ENCODE assay signal across 21 mouse cellular contexts in the genomic region with DNA sequence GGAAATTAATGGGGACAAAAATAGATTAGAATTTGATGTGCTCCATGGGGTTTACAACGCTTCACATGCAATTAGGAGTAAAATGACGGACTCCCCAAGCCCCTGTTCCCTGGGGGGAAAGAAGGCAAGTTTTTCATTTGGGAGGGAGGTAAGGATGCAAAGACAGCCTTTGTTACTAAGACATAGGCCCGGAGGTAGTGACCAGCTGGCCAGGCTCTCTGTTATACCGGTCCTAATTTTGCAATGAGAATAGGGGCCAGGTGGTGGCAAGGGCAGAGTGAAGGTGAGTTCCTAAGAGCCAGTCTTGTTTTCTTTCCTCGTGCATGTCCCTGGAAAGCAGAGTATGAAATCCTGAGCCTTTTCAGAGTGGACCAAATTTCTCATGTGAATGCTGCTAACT.
DNase-seq lines count a peak whose midpoint lies in the region; ATAC-seq and TF ChIP-seq lines count a peak whose summit lies in the region.
"Had no signal": no experiment of that assay in that cellular context is flagged by ENCODE, and none has a peak within 500 bp of the region (broad histone marks: within the 10 kb centered on the region; RNA-seq: fewer than 3 reads in every experiment).

No protein-coding gene starts in this region.

- H3K36me3 ChIP-seq in hindbrain, embryonic 11.5 days (ENCODE audit: control insufficient read depth, insufficient read depth, low read length): no peaks in the 10 kb centered on the region
- H3K36me3 ChIP-seq in hindbrain, embryonic 14.5 days (replicated peaks; ENCODE audit: control insufficient read depth, insufficient read depth): no peaks in the 10 kb centered on the region
- no peaks in the 10 kb centered on the region for H3K36me3 ChIP-seq in lung, postnatal 0 days (ENCODE audit: insufficient read depth, low read length)
- H3K36me3 ChIP-seq: embryonic facial prominence, embryonic 13.5 days; heart, embryonic 10.5 days; limb, embryonic 12.5 days had no signal

- no peak overlapping the region for H3K9ac ChIP-seq in hindbrain, embryonic 11.5 days (ENCODE audit: low read depth, low read length)
- no peak overlapping the region for H3K9ac ChIP-seq in hindbrain, embryonic 14.5 days
- no peak overlapping the region for H3K9ac ChIP-seq in lung, postnatal 0 days (replicated peaks; ENCODE audit: low read depth)
- H3K9ac ChIP-seq: embryonic facial prominence, embryonic 13.5 days; forebrain, embryonic 13.5 days; limb, embryonic 12.5 days; liver, postnatal 0 days had no signal

- WGBS in hindbrain, embryonic 11.5 days: 40% methylated on average over 5 of the region's 5 CpGs
- 35% methylated on average over 5 of the region's 5 CpGs for WGBS in hindbrain, embryonic 14.5 days
- WGBS in lung, postnatal 0 days: 69% methylated on average over 5 of the region's 5 CpGs

- no peak for TF ChIP-seq CTCF in lung, postnatal 0 days (IDR thresholded peaks at IDR 0.05)

- H3K4me3 ChIP-seq in hindbrain, embryonic 11.5 days (ENCODE audit: low read depth, low read length): no peak overlapping the region
- no peak overlapping the region for H3K4me3 ChIP-seq in hindbrain, embryonic 14.5 days (replicated peaks; ENCODE audit: low read length)
- no peak overlapping the region for H3K4me3 ChIP-seq in lung, postnatal 0 days (ENCODE audit: low read depth, low read length)
- H3K4me3 ChIP-seq: embryonic facial prominence, embryonic 13.5 days; erythroblast, embryonic 14.5 days; forebrain, embryonic 13.5 days; gastrocnemius, adult 2 months; heart, embryonic 10.5 days; limb, embryonic 12.5 days had no signal

- peak; percentile 4 to 5 for DNase-seq in cerebellum, adult 18-20 months
- DNase-seq in cerebellum, adult 11 months: no peak
- no peak for DNase-seq in hindbrain, embryonic 11.5 days (ENCODE audit: low spot score)
- no peak for DNase-seq in hindbrain, embryonic 14.5 days (ENCODE audit: low spot score)
- DNase-seq in lung, postnatal 0 days (ENCODE audit: low spot score): no peak
- no peak for DNase-seq in lung, postnatal 25 days (ENCODE audit: low spot score)
- DNase-seq in R1 (ENCODE audit: low read depth, low spot score): peak; percentile 10
- DNase-seq: adrenal gland, postnatal 36 days; gastrocnemius, adult 2 months; kidney, adult 18-20 months; kidney, postnatal 4 days; liver, postnatal 0 days; thymus, adult 18-20 months; thymus, postnatal 36 days had no signal

- no peaks in the 10 kb centered on the region for H3K27me3 ChIP-seq in hindbrain, embryonic 11.5 days (ENCODE audit: control insufficient read depth, insufficient read depth, low read length)
- H3K27me3 ChIP-seq in hindbrain, embryonic 14.5 days (ENCODE audit: control insufficient read depth, insufficient read depth, low read length): no peaks in the 10 kb centered on the region
- no peaks in the 10 kb centered on the region for H3K27me3 ChIP-seq in lung, postnatal 0 days (replicated peaks; ENCODE audit: insufficient read depth, low read length)
- H3K27me3 ChIP-seq: embryonic facial prominence, embryonic 13.5 days; forebrain, embryonic 13.5 days; limb, embryonic 12.5 days had no signal

- H3K9me3 ChIP-seq in hindbrain, embryonic 11.5 days (ENCODE audit: control insufficient read depth, low read length): no peaks in the 10 kb centered on the region
- H3K9me3 ChIP-seq in hindbrain, embryonic 14.5 days (ENCODE audit: control insufficient read depth, low read length): no peaks in the 10 kb centered on the region
- no peaks in the 10 kb centered on the region for H3K9me3 ChIP-seq in lung, postnatal 0 days (ENCODE audit: low read length)
- H3K9me3 ChIP-seq: embryonic facial prominence, embryonic 13.5 days; forebrain, embryonic 13.5 days; heart, embryonic 10.5 days; limb, embryonic 12.5 days had no signal

- no peak for TF ChIP-seq EP300 in lung, postnatal 0 days (IDR thresholded peaks at IDR 0.05)

- H3K4me2 ChIP-seq in hindbrain, embryonic 11.5 days (replicated peaks; ENCODE audit: low read depth, low read length): no peak overlapping the region
- no peak overlapping the region for H3K4me2 ChIP-seq in hindbrain, embryonic 14.5 days (replicated peaks)
- no peak overlapping the region for H3K4me2 ChIP-seq in lung, postnatal 0 days (replicated peaks; ENCODE audit: low read depth, low read length)
- H3K4me2 ChIP-seq: embryonic facial prominence, embryonic 13.5 days; forebrain, embryonic 13.5 days; limb, embryonic 12.5 days; liver, embryonic 11.5 days had no signal

- ATAC-seq in hindbrain, embryonic 11.5 days (ENCODE audit: low FRiP score): peak; percentile 35; the same call in 1 of the 2 replicates
- ATAC-seq in hindbrain, embryonic 14.5 days (ENCODE audit: low FRiP score): no peak
- ATAC-seq in lung, postnatal 0 days: no peak
- ATAC-seq: inflammation-experienced regulatory T-cells, adult 6 months; liver, postnatal 0 days had no signal

- no peaks in the 10 kb centered on the region for H3K4me1 ChIP-seq in hindbrain, embryonic 11.5 days (replicated peaks; ENCODE audit: control insufficient read depth, insufficient read depth, low read length)
- no peaks in the 10 kb centered on the region for H3K4me1 ChIP-seq in hindbrain, embryonic 14.5 days (replicated peaks; ENCODE audit: control insufficient read depth, insufficient read depth, low read length)
- no peaks in the 10 kb centered on the region for H3K4me1 ChIP-seq in lung, postnatal 0 days (ENCODE audit: insufficient read depth, low read depth, low read length)
- H3K4me1 ChIP-seq: embryonic facial prominence, embryonic 13.5 days; heart, embryonic 10.5 days; limb, embryonic 12.5 days had no signal

- H3K27ac ChIP-seq in hindbrain, embryonic 11.5 days (ENCODE audit: low read depth, low read length): no peak overlapping the region
- no peak overlapping the region for H3K27ac ChIP-seq in hindbrain, embryonic 14.5 days
- H3K27ac ChIP-seq in lung, postnatal 0 days (ENCODE audit: low read length): peak overlapping the region; percentile 33; the same call in 1 of the 2 replicates
- H3K27ac ChIP-seq: embryonic facial prominence, embryonic 13.5 days; forebrain, embryonic 13.5 days; gastrocnemius, adult 2 months; heart, embryonic 10.5 days; limb, embryonic 12.5 days had no signal

Comparison
In these comparisons a context has a peak if more than half of its experiments do, and no peak if none do; other contexts are left out.
1. DNase-seq: peak in cerebellum, adult 18-20 months (2 of 2) and R1 (single experiment); none in cerebellum, adult 11 months (single experiment), hindbrain, embryonic 11.5 days (single experiment), hindbrain, embryonic 14.5 days (single experiment), lung, postnatal 0 days (single experiment) and lung, postnatal 25 days (single experiment).